ENCODE assay signal across 7 mouse cellular contexts in genomic region chr4:137931009-137931757, GRCm38 (mm10).
DNase-seq lines count a peak whose midpoint lies in the region; ATAC-seq and TF ChIP-seq lines count a peak whose summit lies in the region.

No protein-coding gene starts in this region.

- peaks cover 45% of the 10 kb centered on the region for H3K4me1 ChIP-seq in embryonic facial prominence, embryonic 12.5 days
- peaks cover 15% of the 10 kb centered on the region; the same call in 1 of the 2 replicates for H3K4me1 ChIP-seq in kidney, adult 2 months (ENCODE audit: control insufficient read depth, insufficient read depth, low read length)
- H3K4me1 ChIP-seq in liver, postnatal 0 days (ENCODE audit: insufficient read depth): peaks cover 17% of the 10 kb centered on the region
- peaks cover 37% of the 10 kb centered on the region for H3K4me1 ChIP-seq in olfactory bulb, adult 2 months (ENCODE audit: control insufficient read depth, insufficient read depth, low read length)

- peak overlapping the region; percentile 30; the same call in 1 of the 2 replicates for H3K9ac ChIP-seq in embryonic facial prominence, embryonic 12.5 days
- H3K9ac ChIP-seq in liver, postnatal 0 days (replicated peaks): 0 out of 2 replicates have a peak overlapping the region, but pooled peaks have one; percentile 18

- TF ChIP-seq CTCF in kidney, adult 2 months (conservative IDR thresholded peaks at IDR 0.05; ENCODE audit: insufficient read depth, insufficient read length, low read depth, low read length): no peak
- no peak for TF ChIP-seq CTCF in liver, postnatal 0 days (IDR thresholded peaks at IDR 0.05; ENCODE audit: low read depth)
- TF ChIP-seq CTCF in olfactory bulb, adult 2 months (IDR thresholded peaks at IDR 0.05; ENCODE audit: insufficient read depth, low read depth, low read length): no peak

- no peaks in the 10 kb centered on the region for H3K9me3 ChIP-seq in embryonic facial prominence, embryonic 12.5 days
- H3K9me3 ChIP-seq in liver, postnatal 0 days (ENCODE audit: low read length): no peaks in the 10 kb centered on the region

- peak; percentile 80 for TF ChIP-seq EP300 in liver, postnatal 0 days (IDR thresholded peaks at IDR 0.05; ENCODE audit: low read depth)

- H3K27ac ChIP-seq in embryonic facial prominence, embryonic 12.5 days: peak overlapping the region; percentile 94
- H3K27ac ChIP-seq in kidney, adult 2 months (ENCODE audit: insufficient read depth, low read depth, low read length): peak overlapping the region; percentile 65
- peak overlapping the region; percentile 83 for H3K27ac ChIP-seq in liver, postnatal 0 days (ENCODE audit: low read depth)
- H3K27ac ChIP-seq in olfactory bulb, adult 2 months (ENCODE audit: insufficient read depth, low read depth, low read length): peak overlapping the region; percentile 2; the same call in 1 of the 2 replicates

- peak; percentile 70 for ATAC-seq in embryonic facial prominence, embryonic 12.5 days (ENCODE audit: insufficient number of reproducible peaks, insufficient read depth, low FRiP score, low TSS enrichment)
- peak; percentile 93 for ATAC-seq in liver, postnatal 0 days

- H3K4me3 ChIP-seq in embryonic facial prominence, embryonic 12.5 days: no peak overlapping the region
- no peak overlapping the region for H3K4me3 ChIP-seq in kidney, adult 2 months (ENCODE audit: insufficient read depth, low read depth, low read length)
- H3K4me3 ChIP-seq in liver, postnatal 0 days (ENCODE audit: low read depth, low read length): no peak overlapping the region
- no peak overlapping the region for H3K4me3 ChIP-seq in olfactory bulb, adult 2 months (ENCODE audit: insufficient read depth, low read depth, low read length)

- peaks cover 34% of the 10 kb centered on the region for H3K36me3 ChIP-seq in embryonic facial prominence, embryonic 12.5 days
- no peaks in the 10 kb centered on the region; the same call in 1 of the 2 replicates for H3K36me3 ChIP-seq in kidney, adult 2 months (ENCODE audit: control insufficient read depth, insufficient read depth, low read length)
- H3K36me3 ChIP-seq in liver, postnatal 0 days (replicated peaks; ENCODE audit: insufficient read depth, low read length): peaks cover 24% of the 10 kb centered on the region

- TF ChIP-seq POLR2A in kidney, adult 2 months (IDR thresholded peaks at IDR 0.05; ENCODE audit: low read depth, low read length): no peak
- no peak for TF ChIP-seq POLR2A in olfactory bulb, adult 2 months (IDR thresholded peaks at IDR 0.05; ENCODE audit: insufficient read depth, low read depth, low read length)

- 18% methylated on average over 18 of the region's 18 CpGs for WGBS in embryonic facial prominence, embryonic 12.5 days
- 24% methylated on average over 18 of the region's 18 CpGs for WGBS in kidney, adult 2 months
- 41% methylated on average over 18 of the region's 18 CpGs for WGBS in liver, postnatal 0 days (ENCODE audit: insufficient replicate concordance)
- 30% methylated on average over 18 of the region's 18 CpGs for WGBS in olfactory bulb, adult 2 months

- H3K4me2 ChIP-seq in embryonic facial prominence, embryonic 12.5 days (replicated peaks): peak overlapping the region; percentile 30
- H3K4me2 ChIP-seq in liver, postnatal 0 days (ENCODE audit: low read depth, low read length): peak overlapping the region; percentile 50

- H3K27me3 ChIP-seq in embryonic facial prominence, embryonic 12.5 days: no peaks in the 10 kb centered on the region
- H3K27me3 ChIP-seq in kidney, adult 2 months (replicated peaks; ENCODE audit: control insufficient read depth, insufficient read depth, low read length): no peaks in the 10 kb centered on the region
- no peaks in the 10 kb centered on the region for H3K27me3 ChIP-seq in liver, postnatal 0 days (ENCODE audit: insufficient read depth, low read length)

- peak; percentile 89 for DNase-seq in adrenal gland, postnatal 14 days
- peak; percentile 83 for DNase-seq in heart, adult 8-10 months (ENCODE audit: low spot score)
- DNase-seq in kidney, adult 2 months: peak; percentile 96
- peak; percentile 72 for DNase-seq in liver, postnatal 0 days
- no peak for DNase-seq in thymus, adult 18-20 months

Comparison
In these comparisons a context has a peak if more than half of its experiments do, and no peak if none do; other contexts are left out.
1. DNase-seq: peak in adrenal gland, postnatal 14 days (single experiment), heart, adult 8-10 months (single experiment), kidney, adult 2 months (single experiment) and liver, postnatal 0 days (single experiment); none in thymus, adult 18-20 months (0 of 2).
2. H3K27ac ChIP-seq: peak in every context shown above with its lines; median percentile 94 in embryonic facial prominence, embryonic 12.5 days; 83 in liver, postnatal 0 days; 65 in kidney, adult 2 months; 2 in olfactory bulb, adult 2 months.